Mouse (Mus musculus): ENCODE data around the gene Lctl. TPM values are rescaled to one million over a fixed set of nuclear protein-coding genes. Genes with fewer than 3 reads are reported as not detected.

Lctl gene
- polyA plus RNA-seq, 1 experiment from 2014 or later: not detected

DNA sequence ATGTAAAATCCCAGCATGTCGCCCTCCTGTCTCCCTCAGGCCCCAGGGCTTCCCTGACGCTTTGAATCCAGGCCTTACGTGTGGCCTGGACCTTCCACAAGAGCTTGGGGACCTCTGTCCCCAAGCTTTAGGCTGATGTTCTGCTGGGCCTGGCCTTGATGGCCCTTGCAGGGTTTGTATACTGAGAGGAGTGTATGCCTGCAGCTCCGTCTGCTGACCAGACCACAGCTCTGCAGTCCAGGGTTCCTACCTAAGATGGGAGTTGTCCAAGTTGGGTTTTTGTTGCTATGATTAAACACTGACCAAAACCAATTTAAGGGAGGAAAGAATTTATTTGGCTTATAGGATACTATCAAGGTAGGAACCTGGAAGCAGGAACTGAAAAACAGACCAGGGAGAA, 18.7 kb upstream of the Lctl start:
- H3K4me1 ChIP-seq (replicated peaks; ENCODE audit: control insufficient read depth, insufficient read depth, low read length): peaks cover 5% of the 10 kb centered on the region
- no peak overlapping the region for H3K9ac ChIP-seq (ENCODE audit: low read depth, low read length)
- H3K27ac ChIP-seq (ENCODE audit: low read depth, low read length): no peak overlapping the region
- WGBS: 78% methylated on average over 4 of the region's 4 CpGs
- no peaks in the 10 kb centered on the region for H3K9me3 ChIP-seq (ENCODE audit: control insufficient read depth, low read length)
- no peak for DNase-seq (ENCODE audit: low spot score)
- no peak overlapping the region for H3K4me3 ChIP-seq (ENCODE audit: low read depth, low read length)
- ATAC-seq (replicated peaks; ENCODE audit: low FRiP score): no peak
- H3K27me3 ChIP-seq (replicated peaks; ENCODE audit: control insufficient read depth, insufficient read depth, low read length): no peaks in the 10 kb centered on the region
- H3K36me3 ChIP-seq (ENCODE audit: control insufficient read depth, insufficient read depth, low read length): no peaks in the 10 kb centered on the region
- H3K4me2 ChIP-seq: no peak overlapping the region

DNA sequence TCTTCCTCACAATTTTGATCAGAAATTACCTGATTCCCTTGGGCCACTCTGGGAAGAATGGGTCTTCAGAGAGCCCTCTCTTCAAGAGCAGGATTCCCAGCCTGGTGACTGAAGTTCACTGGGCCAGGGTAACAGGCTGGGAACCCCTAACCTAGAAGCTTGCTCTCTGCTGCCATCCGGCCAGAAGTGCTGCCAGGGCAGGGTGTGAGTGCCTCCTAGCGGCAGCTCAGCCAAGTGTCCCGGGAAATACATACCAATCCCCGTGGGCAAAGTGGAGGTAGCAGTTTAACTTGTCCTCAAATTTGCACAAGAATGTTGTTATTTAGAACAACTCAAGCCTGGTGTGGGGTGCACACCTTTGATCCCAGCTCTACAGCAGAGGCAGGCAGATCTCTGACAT, 16.5 kb upstream of the Lctl start:
- Histone ChIP-seq H3K9me3 (ENCODE audit: control insufficient read depth, low read length) (no peaks in the 10 kb centered on the region), H3K36me3 (ENCODE audit: control insufficient read depth, insufficient read depth, low read length) (no peaks in the 10 kb centered on the region), H3K4me1 (replicated peaks; ENCODE audit: control insufficient read depth, insufficient read depth, low read length) (no peaks in the 10 kb centered on the region), H3K27ac (ENCODE audit: low read depth, low read length) (no peak overlapping the region), H3K27me3 (replicated peaks; ENCODE audit: control insufficient read depth, insufficient read depth, low read length) (no peaks in the 10 kb centered on the region), H3K4me3 (ENCODE audit: low read depth, low read length) (no peak overlapping the region), H3K4me2 (no peak overlapping the region), H3K9ac (ENCODE audit: low read depth, low read length) (no peak overlapping the region)
- WGBS: 3% methylated on average over 4 of the region's 4 CpGs
- ATAC-seq (replicated peaks; ENCODE audit: low FRiP score) (0 out of 2 replicates have a peak, but pooled peaks have one; percentile 26), DNase-seq (ENCODE audit: low spot score) (peak; percentile 71)

DNA sequence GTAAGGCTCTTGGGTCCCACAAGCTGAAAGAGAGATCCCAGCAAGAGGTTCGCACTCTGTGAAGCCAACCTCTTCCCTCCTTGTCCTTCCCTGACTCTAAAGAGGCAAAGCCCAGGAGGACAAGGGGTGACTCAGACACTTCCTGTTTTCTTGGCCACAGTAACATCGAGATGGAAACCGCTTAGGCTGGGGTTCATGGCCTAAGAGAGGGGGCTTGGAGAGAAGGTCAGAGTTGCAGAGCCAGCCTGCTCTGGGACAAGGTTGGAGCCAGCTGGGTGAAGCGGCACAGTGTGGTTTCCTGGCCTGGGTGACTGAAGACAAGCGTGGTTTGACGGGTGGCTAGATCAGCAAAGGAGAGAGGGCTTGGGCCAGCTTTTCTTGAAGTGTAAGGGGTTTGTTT, 11.6 kb upstream of the Lctl start:
- DNase-seq (ENCODE audit: low spot score) (no peak), ATAC-seq (replicated peaks; ENCODE audit: low FRiP score) (no peak)
- Histone ChIP-seq H3K4me2 (no peak overlapping the region), H3K9me3 (ENCODE audit: control insufficient read depth, low read length) (no peaks in the 10 kb centered on the region), H3K9ac (ENCODE audit: low read depth, low read length) (no peak overlapping the region), H3K27ac (ENCODE audit: low read depth, low read length) (no peak overlapping the region), H3K36me3 (ENCODE audit: control insufficient read depth, insufficient read depth, low read length) (no peaks in the 10 kb centered on the region), H3K4me1 (replicated peaks; ENCODE audit: control insufficient read depth, insufficient read depth, low read length) (no peaks in the 10 kb centered on the region), H3K4me3 (ENCODE audit: low read depth, low read length) (no peak overlapping the region), H3K27me3 (replicated peaks; ENCODE audit: control insufficient read depth, insufficient read depth, low read length) (no peaks in the 10 kb centered on the region)
- 40% methylated on average over 6 of the region's 6 CpGs for WGBS

DNA sequence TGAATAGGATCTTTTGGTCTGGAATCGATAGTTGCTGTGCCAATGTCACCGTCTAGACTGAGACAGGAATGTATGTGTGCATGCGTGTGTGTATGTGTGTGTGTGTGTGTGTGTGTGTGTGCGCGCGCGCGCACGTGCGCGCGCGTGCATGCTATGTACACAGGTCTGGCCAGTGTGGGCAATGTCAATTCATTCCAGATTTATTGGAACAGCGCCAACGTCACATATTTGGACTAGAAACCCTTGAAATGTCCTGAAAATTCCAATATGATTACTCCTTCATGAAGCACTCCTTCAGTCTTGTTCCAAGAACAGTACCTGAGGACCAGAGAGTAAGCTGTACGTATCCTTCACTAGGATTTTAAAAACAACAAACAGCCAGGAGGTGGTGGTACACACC, 6.4 kb upstream of the Lctl start:
- Histone ChIP-seq H3K27me3 (replicated peaks; ENCODE audit: control insufficient read depth, insufficient read depth, low read length) (no peaks in the 10 kb centered on the region), H3K27ac (ENCODE audit: low read depth, low read length) (no peak overlapping the region), H3K9me3 (ENCODE audit: control insufficient read depth, low read length) (no peaks in the 10 kb centered on the region), H3K4me3 (ENCODE audit: low read depth, low read length) (no peak overlapping the region), H3K4me2 (no peak overlapping the region), H3K9ac (ENCODE audit: low read depth, low read length) (no peak overlapping the region), H3K36me3 (ENCODE audit: control insufficient read depth, insufficient read depth, low read length) (no peaks in the 10 kb centered on the region), H3K4me1 (replicated peaks; ENCODE audit: control insufficient read depth, insufficient read depth, low read length) (no peaks in the 10 kb centered on the region)
- no peak for ATAC-seq (replicated peaks; ENCODE audit: low FRiP score)
- WGBS: 93% methylated on average over 16 of the region's 16 CpGs
- DNase-seq (ENCODE audit: low spot score): no peak

DNA sequence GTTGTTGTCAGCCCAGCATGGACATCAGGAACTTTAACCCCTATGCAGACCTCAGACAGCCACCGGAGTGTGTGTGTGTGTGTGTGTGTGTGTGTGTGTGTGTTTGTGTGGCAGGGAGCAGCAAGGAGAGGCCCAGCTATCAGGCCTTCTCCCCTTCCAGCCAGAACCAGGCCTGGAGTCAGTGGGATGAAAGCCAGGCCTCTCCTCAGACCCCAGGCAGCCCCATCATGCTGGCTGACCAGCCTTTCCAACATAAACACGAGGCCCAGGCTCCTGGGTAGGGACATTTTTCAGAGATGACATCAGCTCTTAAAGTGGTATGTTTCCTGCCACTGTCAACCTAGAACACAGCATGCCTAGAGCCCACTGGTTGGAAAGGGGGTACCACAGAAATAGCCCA, 2.3 kb upstream of the Lctl start:
- Histone ChIP-seq H3K27ac (ENCODE audit: low read depth, low read length) (no peak overlapping the region), H3K27me3 (replicated peaks; ENCODE audit: control insufficient read depth, insufficient read depth, low read length) (no peaks in the 10 kb centered on the region), H3K9me3 (ENCODE audit: control insufficient read depth, low read length) (no peaks in the 10 kb centered on the region), H3K4me1 (replicated peaks; ENCODE audit: control insufficient read depth, insufficient read depth, low read length) (no peaks in the 10 kb centered on the region), H3K4me2 (no peak overlapping the region), H3K9ac (ENCODE audit: low read depth, low read length) (no peak overlapping the region), H3K36me3 (ENCODE audit: control insufficient read depth, insufficient read depth, low read length) (no peaks in the 10 kb centered on the region), H3K4me3 (ENCODE audit: low read depth, low read length) (no peak overlapping the region)
- DNase-seq (ENCODE audit: low spot score): no peak
- WGBS: 29% methylated on average over 2 of the region's 2 CpGs
- ATAC-seq (replicated peaks; ENCODE audit: low FRiP score): no peak

DNA sequence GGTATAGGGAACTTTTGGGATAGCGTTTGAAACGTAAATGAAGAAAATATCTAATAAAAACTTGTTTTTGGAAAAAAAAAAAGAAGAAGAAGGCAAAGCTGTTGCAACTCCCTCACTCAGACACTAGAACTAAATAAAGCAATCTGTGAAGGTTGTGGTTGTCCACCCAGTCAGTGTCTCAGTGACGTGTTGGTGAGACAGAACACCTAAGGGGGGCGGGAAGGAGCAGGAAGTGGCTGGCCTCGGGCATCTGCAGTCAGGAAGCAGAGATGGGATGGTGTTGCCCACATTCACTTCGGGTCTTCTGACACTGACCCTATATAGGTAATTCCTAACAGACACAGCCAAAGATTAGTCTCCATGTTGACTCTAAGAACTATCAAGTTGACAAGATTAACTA, 1.2 kb upstream of the Lctl start:
- Histone ChIP-seq H3K9ac (ENCODE audit: low read depth, low read length) (no peak overlapping the region), H3K27ac (ENCODE audit: low read depth, low read length) (no peak overlapping the region), H3K9me3 (ENCODE audit: control insufficient read depth, low read length) (no peaks in the 10 kb centered on the region), H3K36me3 (ENCODE audit: control insufficient read depth, insufficient read depth, low read length) (no peaks in the 10 kb centered on the region), H3K4me1 (replicated peaks; ENCODE audit: control insufficient read depth, insufficient read depth, low read length) (no peaks in the 10 kb centered on the region), H3K4me3 (ENCODE audit: low read depth, low read length) (no peak overlapping the region), H3K4me2 (no peak overlapping the region), H3K27me3 (replicated peaks; ENCODE audit: control insufficient read depth, insufficient read depth, low read length) (no peaks in the 10 kb centered on the region)
- 60% methylated on average over 6 of the region's 6 CpGs for WGBS
- no peak for DNase-seq (ENCODE audit: low spot score)
- ATAC-seq (replicated peaks; ENCODE audit: low FRiP score): no peak

DNA sequence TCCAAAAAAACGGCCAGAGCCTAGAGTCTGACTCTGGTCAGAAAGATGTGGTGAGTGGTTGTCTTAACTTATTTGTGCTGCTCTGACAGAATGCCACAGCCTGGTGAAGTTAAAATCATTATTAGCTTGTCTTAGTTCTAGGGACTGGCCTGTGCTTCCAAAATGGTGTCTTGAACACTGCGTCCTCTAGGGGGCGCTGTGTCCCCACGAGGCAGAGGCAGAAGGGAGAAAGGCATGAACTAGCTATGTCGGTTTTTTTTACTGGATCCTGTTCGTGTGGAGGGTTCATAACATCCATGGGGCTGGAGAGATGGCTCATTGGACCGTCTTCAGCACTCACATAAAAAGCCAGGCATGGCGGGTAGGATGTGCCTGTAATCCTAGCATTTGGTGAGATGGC, 3.0 kb downstream of the Lctl start:
- Histone ChIP-seq H3K4me3 (ENCODE audit: low read depth, low read length) (no peak overlapping the region), H3K27ac (ENCODE audit: low read depth, low read length) (no peak overlapping the region), H3K36me3 (ENCODE audit: control insufficient read depth, insufficient read depth, low read length) (no peaks in the 10 kb centered on the region), H3K4me2 (no peak overlapping the region), H3K4me1 (replicated peaks; ENCODE audit: control insufficient read depth, insufficient read depth, low read length) (no peaks in the 10 kb centered on the region), H3K9ac (ENCODE audit: low read depth, low read length) (no peak overlapping the region), H3K27me3 (replicated peaks; ENCODE audit: control insufficient read depth, insufficient read depth, low read length) (no peaks in the 10 kb centered on the region), H3K9me3 (ENCODE audit: control insufficient read depth, low read length) (no peaks in the 10 kb centered on the region)
- DNase-seq (ENCODE audit: low spot score) (peak; percentile 77), ATAC-seq (replicated peaks; ENCODE audit: low FRiP score) (peak; percentile 49; the same call in 1 of the 2 replicates)
- WGBS: 20% methylated on average over 8 of the region's 8 CpGs

DNA sequence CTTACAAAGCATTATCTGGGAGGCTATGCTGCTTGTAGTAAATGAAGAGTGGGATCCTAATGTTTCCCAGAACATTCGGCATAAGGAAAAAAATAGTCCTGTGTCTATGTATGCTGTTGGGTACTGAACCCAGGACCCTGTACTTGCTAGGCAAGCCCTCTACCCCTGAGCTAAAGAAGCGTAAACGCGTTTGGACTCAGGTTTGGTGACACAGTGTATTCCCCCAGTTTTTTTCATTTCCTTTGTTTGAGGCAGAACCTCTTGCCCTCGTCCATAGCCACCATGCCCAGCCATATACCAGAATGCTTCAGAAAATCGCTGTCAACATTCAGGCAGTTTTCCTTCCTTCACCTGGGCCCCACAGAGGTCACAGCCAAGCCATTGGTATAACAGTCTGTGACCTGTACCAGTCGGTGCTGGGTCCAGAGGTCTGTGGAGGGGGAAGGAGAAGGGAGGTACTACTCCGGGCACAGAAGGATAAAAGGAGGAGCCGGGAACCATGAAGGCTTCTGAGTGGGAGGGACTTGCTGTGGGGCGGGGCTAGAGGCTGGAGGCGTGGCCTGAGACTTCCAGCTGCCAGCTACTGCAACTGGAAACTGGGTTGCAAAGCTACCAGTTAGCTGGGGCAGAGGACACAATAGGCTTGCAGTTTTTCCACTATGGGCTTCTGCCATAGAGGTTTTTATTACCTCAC, 3.8 kb downstream of the Lctl start:
- H3K36me3 ChIP-seq (ENCODE audit: control insufficient read depth, insufficient read depth, low read length): no peaks in the 10 kb centered on the region
- H3K4me2 ChIP-seq: peak overlapping the region; percentile 27
- no peak overlapping the region for H3K27ac ChIP-seq (ENCODE audit: low read depth, low read length)
- no peaks in the 10 kb centered on the region for H3K27me3 ChIP-seq (replicated peaks; ENCODE audit: control insufficient read depth, insufficient read depth, low read length)
- WGBS: 28% methylated on average over 11 of the region's 11 CpGs
- H3K9me3 ChIP-seq (ENCODE audit: control insufficient read depth, low read length): no peaks in the 10 kb centered on the region
- DNase-seq (ENCODE audit: low spot score) (peak; percentile 75), ATAC-seq (replicated peaks; ENCODE audit: low FRiP score) (peak; percentile 61)
- H3K4me3 ChIP-seq (ENCODE audit: low read depth, low read length): peak overlapping the region; percentile 2; the same call in 1 of the 2 replicates
- no peak overlapping the region for H3K9ac ChIP-seq (ENCODE audit: low read depth, low read length)
- no peaks in the 10 kb centered on the region for H3K4me1 ChIP-seq (replicated peaks; ENCODE audit: control insufficient read depth, insufficient read depth, low read length)

DNA sequence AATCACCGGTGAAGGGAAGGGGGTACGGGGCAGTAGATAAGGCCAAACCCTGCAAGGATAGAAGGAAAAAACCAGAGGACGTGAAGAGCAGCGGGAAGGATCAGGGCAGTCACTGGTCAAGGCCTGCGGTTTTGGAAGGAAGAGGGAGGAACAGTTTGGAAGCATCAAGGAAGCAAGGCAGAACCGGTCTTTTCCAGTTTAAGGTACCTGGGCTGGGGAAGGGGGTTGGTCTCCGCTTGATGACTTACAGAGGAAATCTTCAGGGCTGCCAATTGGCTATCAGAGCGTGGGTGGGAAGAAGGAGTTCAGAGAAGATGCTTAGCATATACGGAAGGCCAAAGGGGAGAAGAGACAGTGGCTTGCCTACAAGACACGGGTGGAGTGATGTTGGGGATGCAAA, 5.7 kb downstream of the Lctl start:
- Histone ChIP-seq H3K27me3 (replicated peaks; ENCODE audit: control insufficient read depth, insufficient read depth, low read length) (no peaks in the 10 kb centered on the region), H3K9me3 (ENCODE audit: control insufficient read depth, low read length) (no peaks in the 10 kb centered on the region), H3K4me1 (replicated peaks; ENCODE audit: control insufficient read depth, insufficient read depth, low read length) (no peaks in the 10 kb centered on the region), H3K4me3 (ENCODE audit: low read depth, low read length) (no peak overlapping the region), H3K36me3 (ENCODE audit: control insufficient read depth, insufficient read depth, low read length) (no peaks in the 10 kb centered on the region), H3K9ac (ENCODE audit: low read depth, low read length) (no peak overlapping the region), H3K4me2 (no peak overlapping the region), H3K27ac (ENCODE audit: low read depth, low read length) (no peak overlapping the region)
- DNase-seq (ENCODE audit: low spot score) (no peak), ATAC-seq (replicated peaks; ENCODE audit: low FRiP score) (no peak)
- 82% methylated on average over 10 of the region's 10 CpGs for WGBS
